Mouse (Mus musculus) bone marrow, adult 2 months (tissue): ENCODE data around the gene Sstr4. TPM values are rescaled to one million over a fixed set of nuclear protein-coding genes. Genes with fewer than 3 reads are reported as not detected.
A peak's percentile ranks its signal among the peaks of the same experiment; 100 is the strongest.

ENCODE experiments used
- H3K27ac ChIP-seq: fragments of 200-500 bp; 2 replicates; pipeline ENCODE4 v1.5.1; 2012; ENCODE audit warnings: low read depth, mild to moderate bottlenecking, control low read depth, inconsistent platforms, low read length; ENCODE audit not compliant: control insufficient read depth, poor library complexity, insufficient read depth
- H3K4me1 ChIP-seq: fragments of 200-500 bp; 2 replicates; pipeline ENCODE4 v1.6.1; 2011; ENCODE audit warnings: low read length; ENCODE audit not compliant: control insufficient read depth, insufficient read depth
- H3K4me3 ChIP-seq: fragments of 200-500 bp; replicated peaks from 2 replicates; pipeline ENCODE3; 2011; ENCODE audit warnings: mild to moderate bottlenecking, low read depth, low read length, control low read depth; ENCODE audit not compliant: control insufficient read depth
- CTCF ChIP-seq: fragments of 200-500 bp; IDR thresholded peaks from 2 replicates; pipeline ENCODE4 v1.5.1; 2011; ENCODE audit warnings: low read length, control low read depth; ENCODE audit not compliant: control insufficient read depth, insufficient read depth
- POLR2A ChIP-seq: fragments of 200-500 bp; IDR thresholded peaks from 2 replicates; pipeline ENCODE4 v1.6.1; 2011; ENCODE audit warnings: low read depth, mild to moderate bottlenecking, control low read depth, low read length, borderline replicate concordance; ENCODE audit not compliant: control insufficient read depth
- WGBS: fragments of 180-500 bp; shearing (Covaris S2); methylation state at CpG from one replicate; pipeline ENCODE4 v1.1.7; 2018; 5-methylcytosine and 5-hydroxymethylcytosine counted together
- polyA plus RNA-seq: library from polyadenylated mRNA; stranded (reverse); fragments of >200 nt; gene quantifications from 2 replicates; pipeline ENCODE4 v1.2.4, GENCODE M21; 2011; ENCODE audit warnings: low replicate concordance; ENCODE audit not compliant: missing spikeins, insufficient read depth, insufficient read length

Sstr4 gene
- polyA plus RNA-seq, 1 experiment: not detected

- WGBS: 85% methylated on average over 2 of the region's 2 CpGs
- Histone ChIP-seq H3K4me1 (no peaks in the 10 kb centered on the region; the same call in 1 of the 2 replicates), H3K4me3 (no peak overlapping the region), H3K27ac (no peak overlapping the region)
- TF ChIP-seq POLR2A (no peak), CTCF (no peak)
Measured at GRCm38 (mm10) chr2:148386927-148387326, 8.2 kb upstream of the Sstr4 start.

- no peaks in the 10 kb centered on the region; the same call in 1 of the 2 replicates for H3K4me1 ChIP-seq
- no peak overlapping the region for H3K4me3 ChIP-seq
- TF ChIP-seq POLR2A (no peak), CTCF (no peak)
- H3K27ac ChIP-seq: no peak overlapping the region
- WGBS: 83% methylated on average over 6 of the region's 6 CpGs
Measured at GRCm38 (mm10) chr2:148387652-148388581, 7.2 kb upstream of the Sstr4 start.

GRCm38 (mm10) chr2:148393149-148393548 lies 2.0 kb upstream of the Sstr4 start:
- Histone ChIP-seq H3K4me3 (no peak overlapping the region), H3K4me1 (peaks cover 7% of the 10 kb centered on the region), H3K27ac (peak overlapping the region; percentile 5; the same call in 1 of the 2 replicates)
- 34% methylated on average over 1 of the region's 1 CpGs for WGBS
- TF ChIP-seq CTCF (no peak), POLR2A (no peak)

- H3K27ac ChIP-seq: no peak overlapping the region
- TF ChIP-seq CTCF: no peak
- TF ChIP-seq POLR2A: no peak
- peaks cover 7% of the 10 kb centered on the region for H3K4me1 ChIP-seq
- H3K4me3 ChIP-seq: no peak overlapping the region
Measured at GRCm38 (mm10) chr2:148393846-148394245, 1.3 kb upstream of the Sstr4 start.

GRCm38 (mm10) chr2:148396209-148396608 lies 1.1 kb downstream of the Sstr4 start:
- H3K4me1 ChIP-seq: peaks cover 7% of the 10 kb centered on the region
- 71% methylated on average over 10 of the region's 10 CpGs for WGBS

GRCm38 (mm10) chr2:148397015-148397783 lies 2.1 kb downstream of the Sstr4 start:
- Histone ChIP-seq H3K27ac (peak overlapping the region; percentile 78; the same call in 1 of the 2 replicates), H3K4me3 (no peak overlapping the region), H3K4me1 (peaks cover 7% of the 10 kb centered on the region)
- WGBS: 4% methylated on average over 11 of the region's 11 CpGs
- TF ChIP-seq POLR2A: no peak
- no peak for TF ChIP-seq CTCF

More at GRCm38 (mm10) chr2:148396209-148396608, 1.1 kb downstream of the Sstr4 start:
- Histone ChIP-seq H3K27ac (peak overlapping the region; percentile 78), H3K4me3 (no peak overlapping the region)
- TF ChIP-seq POLR2A: no peak

- WGBS: 52% methylated on average over 1 of the region's 1 CpGs
- TF ChIP-seq POLR2A (no peak), CTCF (no peak)
- Histone ChIP-seq H3K4me1 (peaks cover 7% of the 10 kb centered on the region), H3K4me3 (no peak overlapping the region), H3K27ac (peak overlapping the region; percentile 27; the same call in 1 of the 2 replicates)
Measured at GRCm38 (mm10) chr2:148397784-148398100, 2.6 kb downstream of the Sstr4 start.
